Mouse (Mus musculus) liver, postnatal 0 days (tissue): ENCODE data around the gene Igsf9.

Experiments used
- CTCF ChIP-seq: sonication (generic); IDR thresholded peaks from 2 replicates; pipeline ENCODE4 v1.5.1; 2016; ENCODE audit warnings: antibody characterized with exemption, low read depth
- EP300 ChIP-seq: IDR thresholded peaks from 2 replicates; pipeline ENCODE4 v1.6.1; 2016; ENCODE audit warnings: antibody characterized with exemption, low read depth, mild to moderate bottlenecking

DNA sequence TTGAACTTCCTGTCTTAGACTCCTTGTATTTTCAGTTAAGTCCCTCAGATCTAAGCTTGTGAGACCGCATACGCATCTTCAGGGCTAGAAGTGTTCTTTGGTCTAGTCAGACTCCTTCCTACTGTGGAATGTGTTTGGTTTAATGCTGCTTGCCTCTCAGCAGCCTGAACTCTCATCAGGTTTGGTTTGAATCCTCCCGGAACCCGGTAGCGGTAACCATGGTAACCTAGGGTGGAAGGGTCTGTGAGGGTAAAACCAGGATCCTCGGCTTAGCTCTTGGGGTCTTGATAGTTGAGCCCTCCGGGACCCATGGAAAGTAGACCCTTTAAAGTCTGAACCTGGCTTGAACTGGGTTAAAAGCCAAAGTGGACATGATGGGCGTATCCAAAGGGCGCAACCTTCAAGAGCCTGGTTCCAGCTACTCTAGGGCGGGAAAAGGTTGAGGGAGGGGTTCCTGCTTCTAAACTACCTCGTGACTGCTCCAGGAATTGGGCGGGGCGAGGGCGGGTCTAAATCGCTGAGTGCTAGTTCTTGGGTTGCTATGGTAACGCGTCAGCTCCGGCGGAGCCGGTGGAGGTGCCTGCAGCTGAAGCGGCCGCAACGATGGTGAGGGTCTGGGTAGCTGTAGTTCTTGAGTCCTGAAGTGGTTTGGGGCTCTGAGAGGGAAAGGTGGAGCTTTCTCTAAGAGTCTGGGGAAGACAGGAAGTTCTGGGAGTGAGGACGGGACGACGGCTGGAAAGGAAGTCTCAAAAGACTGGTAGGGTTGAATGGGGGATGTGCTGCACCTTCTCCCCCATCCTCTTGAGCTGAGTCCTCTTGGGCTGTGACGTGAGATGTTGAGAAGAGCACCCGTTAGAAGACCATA, 39.2 kb downstream of the Igsf9 start, which contains the start of gene Cfap45:
- no peak for TF ChIP-seq CTCF
- no peak for TF ChIP-seq EP300
